Mouse (Mus musculus) urinary bladder, adult 18-20 months (tissue): Measurements from ENCODE around the gene Dnajc3.
"Not testable (repeated sequence)": the region's sequence is repeated elsewhere in the genome, so short reads cannot be mapped to it uniquely, and the experiment has no call there.

Experiments used
- DNase-seq, 2 experiments: peaks; one replicate each; pipeline ENCODE4 v3.0.0; 2022; ENCODE audit warnings: low spot score in 2 of 2, mixed read lengths in 2 of 2

Gene Dnajc3

DNA sequence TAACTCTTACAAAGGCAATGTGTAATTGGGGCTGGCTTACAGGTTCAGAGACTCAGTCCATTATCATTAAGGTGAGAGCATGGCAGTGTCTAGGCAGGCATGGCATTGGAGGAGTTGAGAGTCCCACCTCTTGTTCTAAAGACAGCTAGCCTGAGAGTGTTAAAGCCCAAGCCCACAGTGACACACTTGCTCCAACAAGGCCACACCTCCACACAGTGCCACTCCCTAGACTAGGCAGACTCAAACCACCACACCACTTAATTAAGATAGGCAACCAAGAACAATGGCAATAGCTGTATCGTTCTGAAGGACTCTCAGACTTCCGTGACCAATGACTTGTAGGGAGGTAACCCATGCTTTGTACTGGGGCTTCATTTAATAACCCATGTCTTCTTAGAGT, 7.0 kb upstream of the Dnajc3 start:
- DNase-seq = no peak

DNA sequence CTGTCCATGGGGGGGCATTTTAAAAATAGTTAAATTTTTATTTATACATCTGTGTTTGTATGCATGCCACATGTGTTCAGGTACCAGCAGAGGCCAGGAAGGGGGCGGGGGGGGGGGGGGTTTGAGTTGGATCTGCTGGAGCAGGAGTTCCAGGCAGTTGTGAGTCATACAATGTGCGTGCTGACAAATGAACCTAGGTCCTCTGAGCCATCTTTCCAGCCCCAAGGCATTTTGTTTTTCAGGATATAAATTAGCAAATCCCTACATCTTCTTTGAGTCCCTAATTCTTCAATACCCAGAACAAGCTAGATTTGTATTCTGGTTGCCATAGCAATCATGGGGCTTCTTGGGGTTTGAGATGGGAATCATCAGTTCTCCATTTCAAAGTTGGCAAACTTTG, 6.6 kb upstream of the Dnajc3 start:
- no peak for DNase-seq

DNA sequence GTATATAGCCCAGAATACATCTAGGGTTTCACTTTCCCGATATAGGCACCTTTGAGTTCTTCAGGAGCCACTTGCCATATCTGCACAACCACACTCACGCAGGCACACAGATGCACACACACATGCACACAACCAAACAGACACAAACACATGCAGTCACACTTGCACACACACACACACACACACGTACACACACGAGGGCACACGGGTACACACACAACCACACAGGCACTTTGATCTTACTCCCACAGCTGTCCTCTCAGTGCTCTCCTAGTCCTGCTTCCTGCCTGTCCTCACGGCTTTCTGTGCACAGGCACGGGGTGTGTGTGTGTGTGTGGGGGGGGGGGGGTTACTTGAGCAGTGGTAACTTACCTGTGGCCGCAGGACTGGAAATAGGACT, 4.8 kb upstream of the Dnajc3 start:
- DNase-seq = no peak

DNA sequence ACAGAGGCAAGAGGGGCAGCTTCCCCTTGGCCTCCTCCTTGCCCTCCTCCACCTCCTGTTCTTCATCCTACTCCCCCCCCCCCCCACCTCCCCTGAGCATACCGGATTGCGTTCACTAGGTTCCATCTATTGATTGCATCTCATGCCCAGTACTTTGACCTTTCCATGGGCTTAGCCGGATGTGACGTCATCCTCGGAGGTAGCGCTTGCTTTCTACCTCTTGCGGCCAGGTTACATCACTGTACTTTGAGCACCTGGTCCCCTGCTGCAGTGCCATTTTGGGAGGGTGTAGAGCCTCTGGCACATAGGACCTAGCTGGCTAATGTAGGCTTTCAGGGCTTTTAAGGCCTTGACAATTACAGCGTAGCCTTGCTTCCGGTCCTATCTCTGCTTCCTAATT, 3.1 kb upstream of the Dnajc3 start:
- no peak for DNase-seq

DNA sequence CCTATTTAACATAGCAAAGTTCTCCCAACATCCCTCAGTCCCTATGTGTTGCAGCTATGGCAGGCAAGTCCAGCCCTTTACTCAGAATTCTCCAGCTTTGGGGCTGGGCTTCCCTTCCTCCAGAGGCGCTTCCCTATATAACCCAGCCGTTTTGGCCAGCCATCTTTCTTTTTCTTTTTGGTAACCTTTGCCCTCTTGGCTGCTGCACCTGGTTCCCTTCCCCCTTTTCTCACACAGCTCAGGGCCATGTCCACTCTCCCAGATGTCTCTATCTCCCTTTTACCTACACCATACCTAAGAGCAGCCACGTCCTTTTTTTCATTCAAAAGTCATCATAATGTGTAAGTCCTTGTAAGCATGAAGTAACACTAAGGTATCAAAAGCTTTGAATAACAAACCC, 1.5 kb upstream of the Dnajc3 start:
- no peak for DNase-seq

DNA sequence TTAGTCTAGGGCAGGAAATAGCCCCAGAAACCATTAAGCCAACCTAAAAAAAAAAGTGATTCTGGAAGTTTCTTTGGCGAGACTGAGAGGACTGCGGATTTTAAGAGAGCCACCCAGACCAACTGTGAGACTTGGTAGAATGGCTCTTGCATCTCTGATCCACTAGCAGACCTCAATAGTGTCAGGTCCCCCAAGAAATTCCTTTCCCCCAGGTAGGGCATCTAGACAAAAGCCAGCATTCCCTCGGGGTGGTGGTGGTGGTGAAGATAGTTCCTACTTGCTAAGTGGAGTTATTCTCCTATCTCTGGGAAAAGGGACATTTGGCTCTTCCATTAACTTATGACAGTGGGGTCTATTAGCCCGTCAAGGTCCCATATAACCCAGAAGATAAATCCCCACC, 824 bp upstream of the Dnajc3 start:
- no peak for DNase-seq

DNA sequence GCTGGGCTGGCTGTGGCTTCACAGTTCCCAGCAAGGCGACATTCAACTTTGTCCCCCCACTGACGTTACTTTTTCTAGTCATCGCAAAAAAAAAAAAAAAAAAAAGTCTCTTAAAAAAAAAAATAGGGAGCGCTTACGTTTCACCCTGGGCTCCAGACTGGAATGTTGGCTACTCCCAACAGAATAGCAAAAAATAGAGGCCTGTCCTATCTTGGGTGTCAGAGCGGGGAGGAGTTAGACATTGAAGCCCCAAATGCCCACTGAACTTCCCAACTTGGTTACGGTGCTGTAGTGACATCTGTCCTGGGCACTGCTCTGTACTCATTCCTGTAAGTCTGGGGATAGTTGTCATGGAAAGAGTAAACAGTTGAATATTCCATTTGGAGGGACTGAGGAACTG, 775 bp downstream of the Dnajc3 start:
- DNase-seq = no peak

DNA sequence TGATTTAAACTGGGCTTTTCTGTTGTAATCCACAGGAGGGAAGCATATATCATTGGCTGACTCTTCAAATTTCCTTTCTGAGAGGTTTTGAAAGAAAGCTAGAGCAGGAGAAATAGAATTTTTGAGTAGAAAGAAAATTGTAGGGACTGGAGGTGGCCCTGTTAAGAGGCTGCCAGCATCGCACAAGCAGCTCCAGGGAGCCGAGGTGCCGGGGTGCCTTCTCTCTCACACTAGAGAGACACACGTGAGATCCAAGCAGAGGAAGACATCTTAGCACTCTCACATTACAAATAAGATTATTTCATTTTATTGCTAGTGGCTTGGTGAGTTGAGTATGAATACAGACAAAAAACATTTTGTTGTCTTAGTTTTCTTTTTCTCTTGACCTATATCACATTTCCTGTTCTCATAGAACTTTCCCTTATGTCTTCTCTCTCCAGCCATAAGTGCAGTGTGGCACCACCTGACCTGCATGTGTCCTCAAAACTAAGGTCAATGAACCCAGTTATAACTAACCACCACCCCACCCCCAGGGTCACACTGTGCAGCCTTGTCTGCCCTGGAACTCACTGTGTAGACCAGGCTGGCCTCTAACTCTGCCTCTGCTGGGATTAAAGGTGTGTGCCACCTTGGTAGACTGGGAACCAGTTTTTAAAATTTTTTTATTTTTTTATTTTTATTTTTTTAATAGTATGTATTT, 3.2 kb downstream of the Dnajc3 start:
- DNase-seq = no peak

DNA sequence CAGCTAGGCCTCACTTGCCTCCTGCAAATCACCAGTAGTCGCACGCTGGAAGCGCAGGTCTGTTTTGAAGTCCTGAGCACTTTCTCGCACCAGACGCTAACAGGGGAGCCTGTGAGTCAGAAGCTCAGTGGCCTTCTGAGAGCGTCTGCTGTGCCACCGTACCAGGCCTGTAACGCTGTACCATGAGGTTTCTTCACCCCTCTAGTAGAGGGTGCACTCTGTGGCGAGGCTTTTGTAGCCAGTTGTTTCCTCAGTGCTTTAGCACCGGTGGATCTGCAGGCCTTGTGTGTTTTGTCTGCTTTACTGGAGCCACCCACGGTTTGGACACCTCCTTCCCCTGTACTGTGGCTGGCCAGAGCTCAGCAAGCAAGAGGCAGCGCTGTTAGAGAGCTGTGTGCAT, 4.3 kb downstream of the Dnajc3 start:
- DNase-seq = no peak

DNA sequence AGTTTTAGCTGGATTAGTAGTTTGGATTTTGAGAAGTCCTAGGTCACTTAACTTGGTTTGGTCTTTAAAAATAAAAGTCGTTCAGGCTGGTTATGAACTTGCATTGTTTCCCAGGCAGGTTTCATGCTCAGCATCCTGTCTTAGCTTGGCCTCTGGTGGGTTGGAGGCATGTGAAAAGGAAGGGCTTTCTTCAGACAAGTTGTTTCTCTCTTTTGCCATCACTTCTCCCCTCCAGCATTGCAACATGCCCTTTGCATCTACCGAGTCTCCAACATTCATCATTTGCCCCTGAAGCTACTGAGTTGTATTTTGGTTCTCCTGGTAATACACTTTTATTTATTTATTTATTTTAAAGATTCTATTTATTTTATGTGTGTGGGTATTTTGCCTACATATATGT, 6.9 kb downstream of the Dnajc3 start:
- no peak for DNase-seq

DNA sequence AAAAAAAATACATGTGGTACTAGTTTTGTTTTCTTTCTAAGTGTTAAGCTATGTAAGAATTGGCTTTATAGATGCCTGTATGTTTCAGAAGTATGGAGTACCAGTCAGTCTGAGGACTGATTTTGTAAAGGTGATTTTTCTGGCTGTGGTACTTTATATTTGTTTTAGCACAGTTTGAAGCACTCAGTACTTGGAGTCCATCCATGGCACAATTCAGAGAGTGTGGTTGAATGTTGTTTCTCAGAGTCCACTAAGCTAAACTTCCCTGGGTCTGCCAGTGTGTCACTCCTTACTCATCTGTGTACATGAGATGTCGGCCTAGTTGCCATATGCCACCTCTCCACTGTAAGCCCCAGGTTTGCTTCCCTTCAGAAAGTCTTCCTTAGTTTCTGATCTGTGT, 11.1 kb downstream of the Dnajc3 start:
- no peak for DNase-seq

DNA sequence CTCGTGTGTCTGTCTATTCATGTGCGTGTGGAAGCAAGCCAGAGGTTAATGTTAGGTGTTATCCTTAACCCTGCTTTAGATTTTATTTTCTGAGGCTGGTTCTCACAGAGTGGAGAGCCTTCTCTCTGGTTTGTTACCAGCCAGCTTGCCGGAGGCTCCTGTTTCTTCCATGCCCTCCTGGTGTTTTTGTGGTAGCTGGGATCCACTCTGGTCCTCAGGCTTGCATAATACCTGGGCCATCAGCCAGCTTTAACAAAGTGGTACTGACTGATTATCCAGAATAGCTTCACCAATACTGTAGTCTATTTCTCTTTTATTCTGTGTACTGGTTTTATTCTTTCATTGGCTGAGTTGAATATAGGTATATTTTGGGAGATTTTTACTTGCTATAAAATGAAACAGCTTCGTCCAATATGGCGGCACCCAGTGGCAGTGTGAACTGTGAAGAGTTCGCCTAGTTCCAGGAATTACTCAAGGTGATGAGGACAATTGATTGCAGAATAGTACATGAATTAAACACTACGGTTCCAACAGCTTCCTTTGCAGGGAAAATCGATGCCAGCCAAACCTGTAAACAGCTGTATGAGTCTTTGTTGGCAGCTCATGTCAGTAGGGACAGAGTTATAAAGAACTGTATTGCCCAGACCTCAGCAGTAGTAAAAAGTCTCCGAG, 14.3 kb downstream of the Dnajc3 start:
- DNase-seq = no peak

DNA sequence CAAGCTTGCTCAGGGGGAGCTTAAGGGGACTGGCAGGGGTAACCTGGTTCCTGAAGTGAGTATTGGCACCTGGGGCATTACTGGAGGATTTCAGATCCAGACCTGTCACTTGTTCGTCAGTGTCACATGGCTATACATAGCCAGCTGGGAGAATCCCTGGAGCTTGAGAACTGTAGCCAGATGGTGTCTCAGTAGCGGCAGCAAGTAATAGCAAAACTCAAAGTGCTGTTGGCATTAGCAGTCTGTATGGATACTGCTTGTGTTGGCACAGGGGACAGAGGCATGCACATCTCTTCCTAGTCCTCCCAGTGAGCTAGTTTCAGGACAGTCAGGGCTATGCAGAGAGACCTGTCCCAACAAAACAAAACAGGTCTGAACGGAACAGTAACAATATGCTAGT, 20.2 kb downstream of the Dnajc3 start:
- no peak for DNase-seq

DNA sequence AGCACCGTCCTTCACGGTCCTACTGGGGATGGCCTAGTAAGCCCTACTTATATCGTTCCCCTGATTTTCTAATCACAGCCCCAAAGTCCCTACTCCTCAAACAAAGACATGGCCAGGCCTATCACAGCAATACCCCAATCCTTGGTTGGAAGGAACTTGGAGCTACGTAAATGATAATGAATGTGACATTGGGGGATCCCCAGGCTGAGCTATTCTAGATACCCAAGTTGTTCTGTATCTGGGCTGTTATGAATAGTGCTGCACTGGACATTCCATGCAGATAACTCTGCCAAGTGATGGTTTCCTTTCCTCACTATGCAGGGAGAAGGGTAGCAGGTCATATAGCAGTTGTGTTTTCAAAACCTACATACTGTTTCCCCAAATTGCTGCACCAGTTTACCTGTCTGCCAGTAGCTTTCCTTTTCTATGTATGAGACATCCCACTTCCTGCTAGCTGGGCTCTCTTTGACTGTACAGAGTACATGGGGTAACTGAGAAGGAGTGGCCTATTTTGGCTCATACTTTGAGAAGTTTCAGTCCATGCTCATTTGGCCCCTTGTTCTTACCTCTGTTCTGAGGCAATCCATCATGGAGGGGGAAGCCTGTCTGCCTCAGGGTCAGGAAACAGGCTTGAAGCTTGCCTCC, 27.7 kb downstream of the Dnajc3 start:
- no peak for DNase-seq

DNA sequence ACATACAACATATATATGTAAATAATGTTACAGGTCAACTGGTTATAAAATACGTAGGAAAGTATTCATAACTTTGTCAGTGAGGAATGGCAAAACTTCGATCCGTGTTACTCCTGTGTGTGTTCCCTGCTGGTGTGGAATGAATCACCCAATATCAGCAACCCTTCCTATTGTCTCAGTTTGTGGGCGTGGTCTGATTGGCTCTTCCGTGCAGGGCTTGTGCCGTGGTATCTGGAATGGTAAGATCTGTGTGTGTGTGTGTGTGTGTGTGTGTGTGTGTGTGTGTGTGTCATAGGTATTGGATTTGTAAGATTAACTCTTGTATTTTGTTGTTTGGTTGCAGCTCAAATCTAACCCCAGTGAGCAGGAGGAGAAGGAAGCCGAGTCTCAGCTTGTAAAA, 29.9 kb downstream of the Dnajc3 start:
- no peak for DNase-seq

DNA sequence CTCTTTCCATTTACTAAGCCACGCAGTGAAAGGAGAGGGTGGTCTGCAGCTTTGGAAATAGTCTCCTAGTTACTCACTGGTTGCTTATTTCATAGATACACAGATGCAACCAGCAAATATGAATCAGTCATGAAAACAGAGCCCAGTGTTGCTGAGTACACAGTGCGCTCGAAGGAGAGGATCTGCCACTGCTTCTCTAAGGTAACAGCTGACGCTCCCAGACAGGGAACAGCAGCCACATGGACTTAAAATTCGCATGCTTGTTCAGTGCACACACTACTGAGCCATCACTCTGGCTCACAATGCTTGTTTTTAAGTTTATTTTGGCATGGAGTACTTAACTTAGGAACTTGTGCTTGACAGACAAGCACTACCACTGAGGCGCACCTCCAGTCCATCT, 34.5 kb downstream of the Dnajc3 start:
- no peak for DNase-seq

DNA sequence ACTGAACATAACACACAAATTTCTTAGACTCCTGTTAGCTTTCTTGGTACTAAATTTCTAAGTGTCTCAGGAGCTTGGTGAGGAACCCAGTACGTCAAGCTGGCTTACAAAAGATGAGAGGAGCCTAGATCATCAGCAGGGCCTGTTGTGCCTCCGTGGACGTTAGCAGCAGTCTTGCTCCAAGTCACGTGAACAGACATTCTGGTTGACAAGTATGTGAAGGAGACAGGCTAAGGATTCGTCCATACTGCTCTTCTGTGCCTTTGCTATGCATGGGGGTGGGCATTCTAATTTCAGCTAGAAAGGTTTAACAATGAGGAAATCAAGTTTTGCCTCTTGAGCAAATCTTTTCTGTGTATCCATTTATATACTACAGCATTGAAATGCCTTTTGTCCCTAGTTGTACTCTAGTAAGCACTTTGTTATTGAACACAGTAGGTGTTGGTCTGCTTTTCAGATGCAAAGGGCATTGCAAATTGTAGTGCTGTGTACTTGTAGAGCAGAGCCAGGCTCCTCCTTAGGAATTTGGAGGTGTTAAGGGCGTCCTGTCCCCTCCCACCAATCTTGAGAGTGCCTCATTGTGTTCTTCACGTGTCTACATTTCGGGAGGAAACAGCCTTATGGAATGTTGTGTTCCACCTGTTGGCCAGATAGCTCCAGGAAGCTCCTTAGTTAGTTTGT, 39.5 kb downstream of the Dnajc3 start:
- no peak for DNase-seq

DNA sequence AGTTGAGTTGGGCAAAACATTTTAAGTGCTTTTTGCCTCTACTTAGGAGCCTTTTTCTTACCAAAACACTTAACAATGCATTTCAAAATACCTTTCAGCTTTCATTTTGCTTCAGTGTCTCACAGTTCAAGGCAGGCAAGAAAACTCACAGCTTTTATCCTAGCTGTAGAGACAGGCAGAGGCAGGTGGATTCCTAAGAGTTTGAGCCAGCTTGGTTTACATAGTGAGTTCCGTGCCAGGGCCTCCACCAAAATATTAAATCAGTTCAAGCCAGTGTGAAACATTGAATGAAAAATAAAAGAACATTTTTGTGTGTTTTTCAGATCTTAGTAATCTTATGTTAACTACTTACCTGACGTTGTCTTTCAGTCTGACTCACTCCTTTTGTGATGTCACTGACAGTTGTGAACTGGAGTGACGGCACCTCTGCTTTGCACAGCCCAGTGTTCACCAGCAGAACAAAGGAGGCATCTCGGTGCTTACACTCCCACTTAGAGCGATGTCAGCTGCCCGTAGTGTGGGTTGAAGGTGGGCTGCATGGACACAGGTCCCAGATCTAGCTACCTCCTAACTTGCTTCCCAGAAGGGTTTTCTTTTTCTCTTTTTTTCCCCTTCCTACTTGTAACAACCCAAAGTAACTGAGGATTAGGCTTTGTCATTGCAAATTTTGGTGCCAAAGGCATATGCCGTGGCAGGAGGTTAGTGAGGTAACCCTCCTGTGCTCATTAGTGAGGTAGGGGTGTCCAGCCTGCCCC, 42.0 kb downstream of the Dnajc3 start:
- no peak for DNase-seq

DNA sequence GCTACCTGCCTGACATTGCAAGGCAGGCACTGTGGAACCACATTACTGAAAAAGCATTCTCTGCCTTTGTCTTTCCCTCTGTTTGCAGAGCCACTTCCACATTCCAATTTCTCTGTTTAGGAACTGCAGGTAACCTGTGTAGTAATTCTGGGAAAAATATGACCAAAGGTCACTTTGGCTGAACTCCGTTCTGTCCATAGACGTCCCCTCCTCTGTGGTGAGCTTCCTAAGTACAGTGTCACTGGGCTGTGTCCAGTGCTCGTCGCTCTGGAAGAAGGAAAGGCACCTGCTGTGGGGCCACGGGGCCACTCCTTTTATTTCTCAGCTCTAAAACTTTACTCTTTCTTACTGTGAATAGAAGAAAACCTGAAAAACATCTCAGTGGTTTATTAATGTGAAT, 42.6 kb downstream of the Dnajc3 start:
- DNase-seq = no peak

DNA sequence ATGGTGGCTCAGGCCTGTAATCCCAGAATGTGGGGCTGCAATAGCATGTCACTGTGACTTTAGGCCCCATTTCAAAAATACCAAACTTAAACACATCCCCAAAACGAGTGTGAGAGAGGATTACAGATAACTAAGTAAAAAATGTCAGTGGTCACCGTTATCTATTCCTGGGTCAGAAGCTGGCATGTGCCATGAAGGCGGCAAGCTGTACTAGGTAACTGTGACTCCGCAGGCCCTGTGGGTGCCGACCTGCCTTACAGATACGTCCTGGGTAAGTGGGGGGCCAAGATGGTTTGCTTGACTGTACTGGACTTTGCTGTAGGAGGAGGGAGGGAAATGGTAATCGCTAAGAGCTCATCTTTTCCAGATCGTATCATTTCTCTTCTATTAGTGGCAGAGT, 43.1 kb downstream of the Dnajc3 start:
- DNase-seq = no peak

DNA sequence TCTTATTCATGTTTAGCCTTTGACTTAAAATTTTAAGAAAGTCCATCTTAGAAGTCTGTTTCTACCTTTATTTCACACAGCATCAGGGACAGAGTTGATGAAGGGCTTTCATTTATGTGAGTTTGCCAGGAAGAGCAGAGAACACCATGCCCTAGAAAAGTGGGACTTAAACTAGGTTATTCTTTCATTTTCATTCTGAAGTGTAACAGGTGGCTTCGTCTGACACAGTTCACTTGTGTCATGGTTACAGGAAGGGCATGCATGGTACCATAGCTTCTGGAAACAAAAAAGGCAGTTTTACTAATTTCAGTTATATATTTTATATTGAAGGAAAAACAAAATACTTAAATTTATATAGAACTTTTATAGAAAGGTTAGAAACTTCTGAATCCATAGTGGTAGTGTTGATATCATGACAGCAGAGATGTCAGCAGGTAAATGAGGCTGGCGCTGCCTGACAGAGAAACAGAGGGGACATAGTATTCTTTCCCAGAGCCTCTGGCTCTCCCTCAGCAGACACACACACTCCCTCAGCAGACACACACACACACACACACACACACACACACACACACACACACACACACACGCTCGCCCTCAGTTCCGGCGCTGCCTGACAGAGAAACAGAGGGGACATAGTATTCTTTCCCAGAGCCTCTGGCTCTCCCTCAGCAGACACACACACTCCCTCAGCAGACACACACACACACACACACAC, 44.1 kb downstream of the Dnajc3 start:
- not testable (repeated sequence) for DNase-seq
